Mouse (Mus musculus) bone marrow, adult 2 months (tissue): ENCODE measurements around the gene Spire2.

ENCODE experiments used
- CTCF ChIP-seq: fragments of 200-500 bp; IDR thresholded peaks from 2 replicates; pipeline ENCODE4 v1.5.1; 2011; ENCODE audit warnings: low read length, control low read depth; ENCODE audit not compliant: control insufficient read depth, insufficient read depth
- POLR2A ChIP-seq: fragments of 200-500 bp; IDR thresholded peaks from 2 replicates; pipeline ENCODE4 v1.6.1; 2011; ENCODE audit warnings: low read depth, mild to moderate bottlenecking, control low read depth, low read length, borderline replicate concordance; ENCODE audit not compliant: control insufficient read depth

GRCm38 (mm10) chr8:123283991-123284390 lies 48.5 kb upstream of the Spire2 start:
- no peak for TF ChIP-seq CTCF
- TF ChIP-seq POLR2A = no peak
